Mouse (Mus musculus) thymus, postnatal 10 days (tissue): ENCODE measurements around the gene Olfr768.
"Not testable (repeated sequence)": the region's sequence is repeated elsewhere in the genome, so short reads cannot be mapped to it uniquely, and the experiment has no call there.

Experiments
- DNase-seq, 2 experiments: peaks; one replicate each; pipeline ENCODE4 v3.0.0; 2021; ENCODE audit warnings: low spot score in 2 of 2

The Olfr768 gene

GRCm38 (mm10) chr10:129099275-129099674, at the start of gene Olfr768:
TSS of gene Olfr768 (minus strand) at chr10:129099375.
- no peak for DNase-seq

GRCm38 (mm10) chr10:129138898-129139297, 39.7 kb upstream of the Olfr768 start, which contains the start of gene Olfr770:
TSS of gene Olfr770 (minus strand) at chr10:129138998.
- no peak for DNase-seq

- DNase-seq: no peak
Measured at GRCm38 (mm10) chr10:129117761-129118160, 18.6 kb upstream of the Olfr768 start, which contains the start of gene Olfr769. TSS of gene Olfr769 (minus strand) at chr10:129117861.

GRCm38 (mm10) chr10:129115146-129115545, 16.0 kb upstream of the Olfr768 start:
- no peak for DNase-seq

GRCm38 (mm10) chr10:129101231-129101630, 2.1 kb upstream of the Olfr768 start:
- no peak for DNase-seq

GRCm38 (mm10) chr10:129082810-129083209, 16.4 kb downstream of the Olfr768 start, which contains the start of gene Olfr767:
TSS of gene Olfr767 (minus strand) at chr10:129082910.
- not testable (repeated sequence) for DNase-seq

GRCm38 (mm10) chr10:129068877-129069276, 30.3 kb downstream of the Olfr768 start, which contains the start of gene Olfr766-ps1:
TSS of gene Olfr766-ps1 (minus strand) at chr10:129068977.
- no peak for DNase-seq

GRCm38 (mm10) chr10:129049898-129050297, 49.3 kb downstream of the Olfr768 start, which contains the start of gene Olfr765:
TSS of gene Olfr765 (minus strand) at chr10:129049998.
- DNase-seq: not testable (repeated sequence)
